Mouse (Mus musculus): ENCODE measurements at regions not wholly inside any gene's neighbourhood (a gene's known extent, or its start where the extent isn't known, plus 50 kb on each side); places are given as distances from the start of the nearest gene placed in this dataset.

GRCm38 (mm10) chr3:138662625-138663024 lies 79.4 kb upstream of the Tspan5 start:
- DNase-seq (ENCODE audit: extremely low read depth, low read depth, low spot score), result no peak

DNA sequence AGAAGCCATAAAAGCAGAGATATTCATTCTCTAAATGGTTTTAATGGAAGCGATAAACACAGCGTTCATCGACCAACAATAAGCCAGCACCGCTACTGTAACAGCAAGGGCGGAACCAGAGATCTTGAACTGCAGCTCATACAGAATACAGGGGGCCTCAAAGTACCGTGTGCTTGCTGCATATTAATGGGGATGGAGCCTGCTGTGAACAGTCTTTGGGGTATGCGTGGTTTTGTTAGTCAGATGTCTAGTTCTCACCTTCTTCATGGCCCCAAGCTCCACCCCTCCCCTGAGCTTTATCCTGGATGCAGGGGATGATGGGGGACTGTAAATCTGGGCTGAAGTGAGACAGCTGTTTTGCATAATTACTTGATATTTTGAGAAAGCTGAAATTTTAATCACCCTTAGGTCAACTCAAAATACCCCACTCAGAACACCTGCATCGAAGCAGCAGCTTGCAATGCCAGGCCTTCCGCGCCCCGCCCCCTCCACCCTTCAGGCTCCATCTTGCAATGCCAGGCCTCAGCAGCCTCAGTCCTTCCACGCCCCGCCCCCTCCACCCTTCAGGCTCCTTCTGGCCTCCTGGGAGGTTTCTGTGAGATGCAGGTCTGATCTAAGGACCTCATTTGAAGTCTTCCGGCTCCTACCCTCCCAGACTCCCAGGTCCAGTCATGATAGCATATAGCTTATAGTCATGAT lies 73.5 kb upstream of the Tspan5 start:
- DNase-seq (ENCODE audit: extremely low read depth, low read depth, low spot score), result no peak

DNA sequence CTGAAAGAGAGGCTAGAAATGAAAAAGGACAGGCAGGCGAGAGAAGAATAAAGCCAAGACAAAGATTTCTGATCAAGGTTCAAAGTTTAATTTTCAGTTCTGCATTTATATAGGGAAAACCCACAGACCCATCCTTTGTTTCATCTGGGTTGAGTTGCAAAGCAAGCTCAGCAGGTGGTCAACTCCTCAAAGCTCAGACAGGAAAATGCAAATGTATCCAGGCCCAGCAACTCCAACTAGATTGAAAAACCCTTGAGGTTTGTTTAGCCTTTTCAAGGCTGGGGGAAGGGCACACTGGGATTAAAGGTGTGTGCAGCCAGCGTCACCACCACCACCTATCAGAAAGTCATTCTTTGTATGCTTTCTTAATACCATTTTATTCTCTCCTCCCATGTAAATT lies 66.1 kb upstream of the Tspan5 start:
- no peak for DNase-seq (ENCODE audit: extremely low read depth, low read depth, low spot score)

DNA sequence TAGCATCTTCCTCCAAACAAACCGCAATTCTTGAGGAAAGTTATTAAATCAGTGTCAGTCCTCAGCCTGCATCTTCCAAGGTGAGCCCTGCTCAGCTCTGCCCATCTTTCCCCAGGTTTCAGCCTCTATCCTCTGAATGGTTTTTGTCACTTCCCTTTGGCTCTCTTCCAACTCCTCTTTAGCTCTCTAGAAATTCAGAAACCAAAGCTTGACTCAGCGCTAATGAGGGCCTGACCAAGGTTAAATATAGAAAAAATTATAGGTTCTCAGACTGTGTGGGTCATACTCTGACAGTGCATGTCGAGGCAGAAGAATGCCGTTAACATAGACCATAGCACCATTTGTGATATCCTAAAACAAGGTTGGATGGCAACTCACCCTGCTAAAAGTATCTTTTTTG lies 63.6 kb upstream of the Tspan5 start:
- no peak for DNase-seq (ENCODE audit: extremely low read depth, low read depth, low spot score)

- no peak for DNase-seq (ENCODE audit: extremely low read depth, low read depth, low spot score)
Observed at GRCm38 (mm10) chr3:138686636-138687230, 55.3 kb upstream of the Tspan5 start.

GRCm38 (mm10) chr3:138688606-138689005 lies 53.4 kb upstream of the Tspan5 start:
- no peak for DNase-seq (ENCODE audit: extremely low read depth, low read depth, low spot score)
